Mouse (Mus musculus) frontal cortex, postnatal 25 days (tissue): ENCODE measurements around the gene Eya2.

Source experiments
- DNase-seq, 2 experiments: peaks; one replicate each; pipeline ENCODE4 v3.0.0; 2022; ENCODE audit warnings: low spot score in 2 of 2

Gene Eya2

GRCm38 (mm10) chr2:165716688-165717087 lies 121.9 kb downstream of the Eya2 start:
- DNase-seq: no peak

DNA sequence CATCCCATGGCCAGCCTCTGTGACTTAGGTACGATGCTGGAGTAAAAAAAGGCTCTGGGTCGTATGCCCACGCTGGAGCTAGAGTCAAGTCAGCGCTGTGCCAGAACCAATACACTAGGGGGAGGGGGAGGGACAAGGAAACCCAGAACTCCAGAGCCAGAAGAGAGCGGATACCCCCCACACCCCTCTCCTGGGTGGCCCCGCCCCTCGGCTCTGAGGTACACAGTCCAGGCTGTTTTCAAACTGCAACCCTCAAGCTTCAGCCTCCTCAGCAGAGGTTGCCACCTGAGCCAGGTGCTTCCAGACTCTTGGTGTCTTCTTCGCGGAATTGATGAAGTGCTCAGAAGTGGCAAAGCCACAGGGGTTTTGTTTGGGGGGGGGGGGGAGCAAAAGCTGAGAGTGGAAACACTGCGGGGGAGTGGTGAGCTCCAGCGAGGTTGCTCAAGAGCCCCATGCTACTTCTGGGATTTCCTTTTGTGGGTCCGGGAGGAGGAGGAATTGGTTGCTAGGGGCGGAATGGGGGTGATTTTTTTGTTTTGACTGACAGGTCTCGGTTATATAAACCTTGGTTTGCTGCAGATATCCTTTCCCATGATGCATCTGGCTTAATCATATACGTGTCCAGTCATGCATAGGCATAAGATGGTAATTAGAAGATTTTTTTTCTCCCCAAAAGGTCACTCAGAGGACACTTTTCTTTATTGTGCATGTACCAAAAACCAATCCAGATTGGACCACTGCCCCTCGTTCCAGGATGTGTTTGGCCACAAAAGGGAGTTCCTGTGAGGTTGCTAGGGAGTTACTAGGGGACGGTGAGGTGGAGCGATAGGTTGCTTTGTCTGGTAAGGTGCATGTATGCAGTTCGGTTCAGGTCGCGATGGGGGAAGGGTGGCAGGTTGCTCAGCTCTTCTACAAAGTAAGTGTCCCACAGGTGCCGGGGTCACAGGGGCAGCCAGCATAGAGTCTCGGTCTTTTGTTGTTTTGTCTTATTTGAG lies 122.6 kb downstream of the Eya2 start:
- no peak for DNase-seq

DNA sequence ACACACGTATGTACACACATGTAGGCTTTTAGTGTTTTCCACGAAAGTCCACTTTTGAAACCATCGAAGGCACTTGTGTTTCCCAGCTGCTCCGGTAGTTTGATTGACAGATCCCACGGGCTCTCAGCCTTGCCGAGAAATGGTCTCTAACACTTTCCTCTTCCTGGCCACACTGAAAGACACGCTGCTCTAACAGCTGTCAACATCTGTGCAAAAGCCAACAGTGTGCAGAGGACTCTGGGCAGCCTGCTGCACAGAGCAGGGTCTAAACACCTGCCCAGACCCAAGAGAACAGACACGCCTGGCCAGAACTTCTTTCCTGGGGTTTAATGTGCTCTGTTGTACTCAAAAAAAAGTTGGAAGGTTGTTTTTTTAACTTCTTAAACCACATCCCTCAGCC lies 124.5 kb downstream of the Eya2 start:
- DNase-seq: no peak

DNA sequence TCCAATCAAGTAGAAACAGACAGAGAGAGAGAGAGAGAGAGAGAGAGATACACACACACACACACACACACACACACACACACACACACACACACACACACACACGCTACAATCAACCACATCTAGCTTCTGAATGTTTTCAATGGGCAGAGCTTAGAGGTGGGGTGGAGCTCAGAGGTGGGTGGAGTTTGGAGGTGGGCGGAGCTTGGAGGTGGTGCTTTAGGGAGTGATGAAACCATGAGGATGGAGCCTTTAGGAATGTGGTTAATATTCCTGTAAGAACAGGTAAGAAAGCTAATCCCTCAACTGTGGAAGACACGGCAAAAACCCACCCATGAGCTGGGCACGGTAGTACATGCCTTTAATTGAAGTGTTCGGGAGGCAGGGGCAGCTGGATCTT lies 127.1 kb downstream of the Eya2 start:
- DNase-seq: no peak

GRCm38 (mm10) chr2:165732552-165733238 lies 137.9 kb downstream of the Eya2 start:
- no peak for DNase-seq

DNA sequence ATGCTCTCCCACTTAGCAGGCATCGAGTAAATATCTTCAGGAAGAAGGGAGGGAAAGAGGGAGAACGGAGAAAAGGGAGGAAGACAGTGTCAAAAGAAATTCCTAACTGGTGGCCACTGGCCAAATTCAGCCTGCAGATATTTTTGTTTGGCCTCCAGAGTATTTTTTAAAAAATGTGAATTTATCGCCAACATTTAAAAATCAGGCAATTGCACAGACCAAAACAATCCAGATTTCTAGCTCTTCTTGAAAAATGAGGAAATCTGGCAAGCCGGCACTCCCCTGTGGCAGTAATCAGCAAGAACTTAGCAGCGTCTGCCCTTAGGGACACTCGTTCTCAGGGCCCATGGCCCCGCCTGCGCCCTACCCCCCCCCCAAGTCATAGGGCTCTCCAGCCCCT lies 138.9 kb downstream of the Eya2 start:
- no peak for DNase-seq

GRCm38 (mm10) chr2:165736297-165736696 lies 141.5 kb downstream of the Eya2 start:
- DNase-seq: no peak

DNA sequence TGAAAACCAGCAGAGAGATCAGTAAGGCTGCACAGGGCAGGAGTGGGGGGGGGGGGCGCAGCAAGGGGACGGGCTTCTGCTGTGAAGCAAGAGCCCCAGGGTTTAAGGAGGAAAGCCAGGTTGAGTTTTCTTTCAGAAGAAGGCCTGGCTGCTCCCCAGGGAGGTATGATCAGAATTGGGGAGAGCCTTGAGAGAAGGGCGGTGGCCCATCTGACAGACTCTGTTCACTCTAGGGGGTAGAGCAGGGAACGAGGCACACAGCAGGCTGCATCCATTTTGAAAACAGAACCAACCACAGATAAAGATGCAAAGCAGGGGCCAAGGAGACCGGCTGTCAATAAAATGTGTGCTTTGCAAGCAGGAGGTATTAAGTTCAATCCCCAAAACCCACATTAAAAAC lies 145.5 kb downstream of the Eya2 start:
- DNase-seq: no peak

- DNase-seq: no peak
Observed at GRCm38 (mm10) chr2:165740982-165741381, 146.2 kb downstream of the Eya2 start.

GRCm38 (mm10) chr2:165741526-165742050 lies 146.8 kb downstream of the Eya2 start:
- DNase-seq: no peak

- no peak for DNase-seq
Observed at GRCm38 (mm10) chr2:165742210-165742786, 147.5 kb downstream of the Eya2 start.

- no peak for DNase-seq
Observed at GRCm38 (mm10) chr2:165745306-165746098, 150.7 kb downstream of the Eya2 start.

DNA sequence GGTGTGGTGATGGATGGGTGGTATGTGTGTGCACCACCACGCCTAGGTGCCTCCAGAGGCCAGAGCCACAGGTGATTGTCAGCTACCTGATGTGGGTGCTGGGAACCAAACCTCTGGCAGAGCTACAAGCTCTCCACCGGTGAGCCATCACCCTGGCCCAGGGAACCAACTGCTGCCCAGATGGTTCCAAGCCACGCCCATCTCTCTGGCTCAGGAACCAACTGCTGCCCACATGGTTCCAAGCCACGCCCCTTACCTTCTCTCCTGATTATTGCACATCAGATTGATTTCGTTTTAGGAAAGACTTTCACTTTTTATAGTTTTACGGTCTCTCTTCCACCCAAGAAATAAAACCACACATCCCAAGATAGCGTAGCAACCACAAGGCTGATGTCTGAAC lies 153.1 kb downstream of the Eya2 start:
- DNase-seq: no peak

- no peak for DNase-seq
Observed at GRCm38 (mm10) chr2:165748426-165748825, 153.6 kb downstream of the Eya2 start.

DNA sequence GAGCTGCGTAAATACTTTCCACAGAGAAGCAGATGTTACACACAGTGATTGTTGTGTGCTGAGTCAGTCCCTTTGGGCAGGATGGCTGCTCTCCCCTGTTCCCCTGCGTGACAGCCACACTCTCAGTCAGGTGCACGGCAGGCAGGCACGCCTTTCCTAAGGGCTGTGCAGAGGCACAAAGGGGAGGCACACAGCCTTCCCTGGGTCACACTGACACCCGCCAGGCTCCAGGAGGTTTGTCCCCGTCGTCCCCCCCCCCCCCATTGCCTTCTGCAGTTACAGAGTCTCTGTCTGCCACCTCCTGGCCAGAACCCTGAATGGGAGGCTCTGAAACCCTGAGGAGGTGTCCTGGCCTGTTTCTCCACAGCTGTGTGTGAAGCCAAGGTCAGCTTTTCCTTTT lies 156.2 kb downstream of the Eya2 start:
- DNase-seq: no peak

- no peak for DNase-seq
Observed at GRCm38 (mm10) chr2:165752704-165753103, 157.9 kb downstream of the Eya2 start.

DNA sequence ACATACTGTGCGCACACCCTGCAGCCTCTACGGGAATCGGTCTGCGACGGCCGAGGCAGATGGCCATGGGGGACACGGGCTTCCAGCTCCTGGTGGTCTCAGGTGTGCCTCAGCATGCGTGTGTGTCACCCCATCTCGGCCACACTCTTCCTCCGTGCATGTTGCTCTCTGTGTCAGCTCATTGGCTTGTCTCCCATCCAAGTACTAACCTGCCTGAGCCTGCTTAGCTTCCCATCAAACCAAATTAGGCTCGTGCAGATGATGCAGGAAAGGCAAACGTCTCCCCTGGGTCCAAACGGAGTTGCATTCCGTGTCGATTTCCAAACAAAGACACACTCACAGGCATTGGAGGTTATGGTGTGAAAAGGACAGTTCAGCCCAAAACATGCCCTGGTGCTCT lies 163.0 kb downstream of the Eya2 start:
- DNase-seq: no peak

- DNase-seq: no peak
Observed at GRCm38 (mm10) chr2:165758534-165758933, 163.7 kb downstream of the Eya2 start.

- DNase-seq: no peak
Observed at GRCm38 (mm10) chr2:165759421-165759985, 164.7 kb downstream of the Eya2 start.

DNA sequence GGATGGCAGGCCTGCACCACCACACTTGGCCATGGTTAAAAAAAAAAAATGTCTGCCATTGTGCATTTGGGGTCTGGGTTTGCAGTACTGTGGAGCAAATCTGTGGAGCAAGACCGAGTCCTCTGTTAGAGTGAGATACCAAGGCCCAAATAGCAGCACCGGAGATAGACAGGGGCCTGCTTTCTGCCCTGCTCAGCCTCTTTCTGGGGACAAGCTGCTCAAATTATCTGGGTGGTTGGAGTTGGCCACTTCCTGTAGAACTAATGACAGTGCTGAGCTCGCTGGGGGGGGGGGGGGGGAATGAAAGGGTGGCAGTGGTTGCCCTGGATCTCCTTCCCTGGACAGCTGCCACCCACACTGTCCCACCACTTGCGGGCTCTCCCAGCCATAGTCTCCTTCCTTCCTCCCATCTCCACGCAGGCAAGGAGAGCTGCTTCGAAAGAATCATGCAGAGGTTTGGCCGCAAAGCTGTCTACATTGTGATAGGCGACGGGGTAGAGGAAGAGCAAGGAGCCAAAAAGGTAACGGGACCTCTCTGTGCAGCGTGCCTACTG lies 174.1 kb downstream of the Eya2 start:
- DNase-seq: no peak
